Mouse (Mus musculus): ENCODE data around the gene Sh2b1.

- TF ChIP-seq POLR2A (IDR thresholded peaks at IDR 0.05; ENCODE audit: low read depth, low read length) (no peak), CTCF (IDR thresholded peaks at IDR 0.05; ENCODE audit: extremely low read depth, insufficient read length, insufficient replicate concordance, low read depth, low read length) (no peak)
Observed at GRCm38 (mm10) chr7:126523316-126523715, 48.1 kb upstream of the Sh2b1 start.
